Mouse (Mus musculus) liver, embryonic 13.5 days (tissue): ENCODE results near the gene Trp53i11. TPM values are rescaled to one million over a fixed set of nuclear protein-coding genes. Genes with fewer than 3 reads are reported as not detected.

Experiments
- ATAC-seq: fragments of 200-750 bp; cut with Nextera tagmentation; 2 replicates; pipeline ENCODE4 v1.8.0; 2017; ENCODE audit warnings: low read depth, mild to moderate bottlenecking, moderate number of reproducible peaks, moderate library complexity
- DNase-seq: peaks from one replicate; pipeline ENCODE4 v3.0.0; 2022
- H3K27ac ChIP-seq: fragments of 300-500 bp; sonication (generic); 2 replicates; pipeline ENCODE4 v1.5.1; 2015; ENCODE audit warnings: moderate library complexity, mild to moderate bottlenecking, inconsistent platforms
- H3K27me3 ChIP-seq: fragments of 300-500 bp; sonication (generic); 2 replicates; pipeline ENCODE4 v1.6.1; 2015; ENCODE audit warnings: mild to moderate bottlenecking, inconsistent platforms
- H3K36me3 ChIP-seq: fragments of 300-500 bp; sonication (generic); 2 replicates; pipeline ENCODE4 v1.6.1; 2015; ENCODE audit warnings: mild to moderate bottlenecking, inconsistent platforms
- H3K4me1 ChIP-seq: fragments of 300-500 bp; sonication (generic); replicated peaks from 2 replicates; pipeline ENCODE4 v1.6.1; 2015; ENCODE audit warnings: inconsistent platforms
- H3K4me2 ChIP-seq: fragments of 300-500 bp; sonication (generic); 2 replicates; pipeline ENCODE4 v1.6.1; 2015; ENCODE audit warnings: inconsistent platforms, mild to moderate bottlenecking, moderate library complexity
- H3K4me3 ChIP-seq: fragments of 300-500 bp; sonication (generic); replicated peaks from 2 replicates; pipeline ENCODE4 v1.5.1; 2015; ENCODE audit warnings: mild to moderate bottlenecking, inconsistent platforms
- H3K9ac ChIP-seq: fragments of 300-500 bp; sonication (generic); 2 replicates; pipeline ENCODE4 v1.6.1; 2015; ENCODE audit warnings: mild to moderate bottlenecking, inconsistent platforms
- H3K9me3 ChIP-seq: fragments of 300-500 bp; sonication (generic); replicated peaks from 2 replicates; pipeline ENCODE4 v1.6.1; 2016; ENCODE audit warnings: inconsistent platforms
- WGBS: fragments of 180-500 bp; shearing (Covaris S2); methylation state at CpG from one replicate; pipeline ENCODE4 v1.1.7; 2015; ENCODE audit not compliant: insufficient replicate concordance; 5-methylcytosine and 5-hydroxymethylcytosine counted together
- polyA plus RNA-seq: library from polyadenylated mRNA; unstranded; fragments of >200 nt; fragmentation: Nextera tagmentation; extraction: Ambion mirVana; gene quantifications from 2 replicates; pipeline ENCODE4 v1.2.1, GENCODE M21; 2015

The Trp53i11 gene
- 1.5 and 2.2 TPM in 2 replicates for polyA plus RNA-seq

DNA sequence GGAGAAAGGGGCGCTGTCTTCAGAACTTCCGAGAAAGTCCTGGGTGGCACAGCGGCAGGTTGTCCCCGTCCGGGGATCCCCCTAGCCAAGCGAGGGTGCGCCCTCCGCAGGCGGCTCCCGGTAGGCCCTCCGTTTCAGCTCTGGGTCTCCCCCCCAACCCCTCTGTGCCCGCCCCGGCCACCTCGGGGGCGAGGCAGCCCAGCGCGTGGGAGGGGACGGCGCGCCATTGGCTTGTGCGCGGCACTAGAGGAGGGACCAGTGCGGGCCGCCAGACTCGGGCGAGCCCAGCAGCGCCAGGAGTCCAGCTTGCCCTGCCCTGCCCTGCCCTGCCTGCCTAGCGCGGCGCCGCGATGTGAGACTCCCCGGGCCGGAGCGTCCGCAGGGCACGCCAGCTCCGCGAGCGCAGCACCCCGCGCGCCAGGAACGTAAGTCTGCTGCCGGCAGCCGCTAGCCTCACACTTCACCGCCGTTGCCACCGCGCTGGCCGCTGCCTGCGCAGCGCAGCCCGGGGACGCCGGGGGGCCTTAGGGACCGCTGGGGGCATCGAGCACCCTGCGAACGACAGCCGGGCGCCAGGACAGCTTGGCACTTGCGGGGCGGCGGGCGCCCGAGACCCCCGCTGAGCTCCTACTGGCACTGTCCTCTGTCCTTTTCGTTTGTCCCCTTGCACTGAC lies at the start of gene Trp53i11:
Gene Trp53i11, plus strand, starts transcription at position 226 of the 674 bp plus-strand sequence.
- Histone ChIP-seq H3K4me1 (peaks cover 17% of the 10 kb centered on the region; the same call in 1 of the 2 replicates), H3K4me2 (peak within 1 kb of the TSS; percentile 75), H3K9ac (peak within 1 kb of the TSS; percentile 39), H3K4me3 (peak within 1 kb of the TSS; percentile 57), H3K36me3 (no peaks in the 10 kb centered on the region), H3K27ac (no peak within 1 kb of the TSS), H3K27me3 (peaks cover 91% of the 10 kb centered on the region), H3K9me3 (no peaks in the 10 kb centered on the region)
- WGBS, result under 1% methylated on average over 63 of the region's 69 CpGs
- ATAC-seq, result peak; percentile 81
- peak; percentile 8 for DNase-seq

DNA sequence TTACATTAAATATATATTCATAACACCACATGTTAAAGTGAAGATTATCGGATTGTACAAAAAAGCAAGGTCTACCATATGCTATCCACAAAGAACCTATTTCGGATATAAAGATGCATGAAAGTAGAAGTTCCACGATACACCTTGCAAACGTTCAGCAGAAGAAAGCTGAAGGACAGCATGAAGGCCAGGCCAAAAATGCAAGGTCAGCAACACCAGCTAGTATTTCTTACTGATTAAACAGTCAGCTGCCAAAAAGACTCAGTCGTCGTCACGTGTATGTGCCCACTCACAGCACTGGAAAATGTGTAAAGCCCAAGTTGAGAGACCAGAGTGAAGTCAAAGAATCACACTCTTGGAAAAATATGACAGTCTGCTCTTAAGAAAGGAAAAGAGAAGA lies 47.9 kb upstream of the Trp53i11 start:
- Histone ChIP-seq H3K9ac (no peak overlapping the region), H3K4me3 (no peak overlapping the region), H3K9me3 (no peaks in the 10 kb centered on the region), H3K27me3 (no peaks in the 10 kb centered on the region), H3K4me2 (no peak overlapping the region), H3K4me1 (no peaks in the 10 kb centered on the region; the same call in 1 of the 2 replicates), H3K36me3 (no peaks in the 10 kb centered on the region), H3K27ac (no peak overlapping the region)
- no peak for ATAC-seq
- DNase-seq, result no peak
- 65% methylated on average over 7 of the region's 7 CpGs for WGBS

DNA sequence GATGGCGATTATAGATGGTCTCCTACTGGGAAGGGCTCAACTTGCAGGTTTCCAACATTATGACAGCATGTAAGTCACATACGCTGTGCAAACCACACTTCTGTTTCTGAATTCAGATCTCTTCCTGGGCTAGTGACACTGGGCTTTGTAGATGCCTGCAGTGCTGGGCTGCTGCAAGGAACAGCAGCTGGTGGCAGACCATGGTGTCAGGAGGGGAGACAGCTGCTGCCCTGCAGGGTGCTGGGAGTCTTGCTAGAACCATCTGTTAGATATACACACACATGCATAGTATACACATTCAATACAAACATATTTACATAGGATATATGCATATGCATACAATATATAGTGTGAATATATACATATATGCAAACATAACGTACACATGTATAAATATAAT lies 46.0 kb upstream of the Trp53i11 start:
- H3K4me2 ChIP-seq, result no peak overlapping the region
- H3K4me1 ChIP-seq, result no peaks in the 10 kb centered on the region
- no peaks in the 10 kb centered on the region for H3K9me3 ChIP-seq
- H3K27ac ChIP-seq, result no peak overlapping the region
- no peak for ATAC-seq
- no peak for DNase-seq
- H3K9ac ChIP-seq, result no peak overlapping the region
- WGBS, result 56% methylated on average over 3 of the region's 3 CpGs
- H3K27me3 ChIP-seq, result no peaks in the 10 kb centered on the region
- no peaks in the 10 kb centered on the region for H3K36me3 ChIP-seq
- no peak overlapping the region for H3K4me3 ChIP-seq

DNA sequence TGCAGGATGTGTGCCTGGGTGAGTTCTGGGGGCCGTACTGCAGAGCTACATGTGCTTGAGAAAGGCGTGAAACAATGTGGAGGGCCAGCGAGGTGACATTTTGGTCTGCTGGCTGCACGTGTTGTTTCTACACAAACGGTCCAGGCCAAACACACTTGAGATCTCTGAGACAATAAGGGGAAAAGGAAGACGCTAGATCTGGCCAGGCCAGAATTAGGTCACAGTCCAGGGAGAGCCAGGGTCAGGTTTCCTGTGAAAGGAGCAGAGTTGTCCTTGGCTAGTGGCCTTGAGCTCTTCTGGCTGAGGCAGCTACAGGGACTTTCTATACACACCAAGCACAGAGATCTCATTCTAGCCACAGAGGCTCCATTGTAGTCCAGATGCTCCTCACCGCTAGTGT lies 44.7 kb upstream of the Trp53i11 start:
- H3K9ac ChIP-seq, result no peak overlapping the region
- H3K36me3 ChIP-seq, result no peaks in the 10 kb centered on the region
- ATAC-seq (no peak), DNase-seq (no peak)
- no peak overlapping the region for H3K4me3 ChIP-seq
- no peak overlapping the region for H3K4me2 ChIP-seq
- WGBS, result 40% methylated on average over 7 of the region's 7 CpGs
- no peaks in the 10 kb centered on the region for H3K4me1 ChIP-seq
- no peak overlapping the region; the same call in 1 of the 2 replicates for H3K27ac ChIP-seq
- no peaks in the 10 kb centered on the region for H3K27me3 ChIP-seq
- H3K9me3 ChIP-seq, result no peaks in the 10 kb centered on the region

DNA sequence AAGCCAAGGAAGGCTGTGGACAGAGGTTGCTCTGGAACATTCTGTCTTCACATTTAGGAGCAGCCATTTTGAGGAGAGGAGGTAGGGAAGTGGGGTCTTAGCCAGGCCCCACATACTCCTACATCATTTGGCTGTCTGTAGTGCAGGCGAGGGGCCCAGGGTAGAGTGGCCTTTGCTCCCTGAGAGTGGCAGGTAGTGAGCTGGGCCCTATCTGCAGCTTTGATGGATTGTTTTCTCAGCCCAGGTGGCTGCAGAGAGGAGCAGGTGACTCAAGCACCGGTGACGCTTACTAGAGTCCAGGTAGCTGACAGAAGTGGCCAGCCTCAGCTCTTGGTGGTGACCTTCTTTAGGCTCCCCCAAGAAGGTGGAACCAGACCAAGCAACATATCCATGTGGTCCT lies 43.2 kb upstream of the Trp53i11 start:
- ATAC-seq (no peak), DNase-seq (no peak)
- Histone ChIP-seq H3K27me3 (0 out of 2 replicates have a peak, but pooled peaks cover 2% of the 10 kb centered on the region), H3K9ac (no peak overlapping the region), H3K4me1 (no peaks in the 10 kb centered on the region), H3K9me3 (no peaks in the 10 kb centered on the region), H3K4me2 (no peak overlapping the region), H3K4me3 (no peak overlapping the region), H3K36me3 (no peaks in the 10 kb centered on the region), H3K27ac (no peak overlapping the region)
- WGBS, result 59% methylated on average over 3 of the region's 3 CpGs

DNA sequence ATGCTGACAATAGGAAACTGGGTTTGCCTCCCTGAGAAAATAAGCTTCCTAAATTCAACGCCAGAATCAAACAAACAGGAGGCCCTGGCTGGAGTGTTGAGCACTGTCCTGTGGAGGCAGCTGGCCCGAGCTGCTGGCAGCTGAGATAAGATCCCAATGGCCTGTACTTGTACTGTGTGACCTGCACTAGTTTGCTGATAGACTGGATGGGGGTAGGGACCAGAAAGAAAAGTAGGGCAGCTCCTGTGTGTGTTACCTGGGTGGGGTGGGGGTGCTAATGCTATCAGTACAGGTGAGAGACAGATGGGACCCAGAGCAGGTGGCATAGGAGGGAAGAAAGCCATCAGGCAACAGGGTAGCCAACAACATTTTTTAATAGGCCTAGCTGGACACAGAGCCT lies 37.3 kb upstream of the Trp53i11 start:
- Histone ChIP-seq H3K9me3 (no peaks in the 10 kb centered on the region), H3K4me1 (no peaks in the 10 kb centered on the region), H3K27me3 (0 out of 2 replicates have a peak, but pooled peaks cover 3% of the 10 kb centered on the region), H3K4me2 (no peak overlapping the region), H3K36me3 (no peaks in the 10 kb centered on the region), H3K27ac (no peak overlapping the region), H3K4me3 (no peak overlapping the region), H3K9ac (no peak overlapping the region)
- ATAC-seq (no peak), DNase-seq (no peak)
- WGBS, result 20% methylated on average over 2 of the region's 2 CpGs

DNA sequence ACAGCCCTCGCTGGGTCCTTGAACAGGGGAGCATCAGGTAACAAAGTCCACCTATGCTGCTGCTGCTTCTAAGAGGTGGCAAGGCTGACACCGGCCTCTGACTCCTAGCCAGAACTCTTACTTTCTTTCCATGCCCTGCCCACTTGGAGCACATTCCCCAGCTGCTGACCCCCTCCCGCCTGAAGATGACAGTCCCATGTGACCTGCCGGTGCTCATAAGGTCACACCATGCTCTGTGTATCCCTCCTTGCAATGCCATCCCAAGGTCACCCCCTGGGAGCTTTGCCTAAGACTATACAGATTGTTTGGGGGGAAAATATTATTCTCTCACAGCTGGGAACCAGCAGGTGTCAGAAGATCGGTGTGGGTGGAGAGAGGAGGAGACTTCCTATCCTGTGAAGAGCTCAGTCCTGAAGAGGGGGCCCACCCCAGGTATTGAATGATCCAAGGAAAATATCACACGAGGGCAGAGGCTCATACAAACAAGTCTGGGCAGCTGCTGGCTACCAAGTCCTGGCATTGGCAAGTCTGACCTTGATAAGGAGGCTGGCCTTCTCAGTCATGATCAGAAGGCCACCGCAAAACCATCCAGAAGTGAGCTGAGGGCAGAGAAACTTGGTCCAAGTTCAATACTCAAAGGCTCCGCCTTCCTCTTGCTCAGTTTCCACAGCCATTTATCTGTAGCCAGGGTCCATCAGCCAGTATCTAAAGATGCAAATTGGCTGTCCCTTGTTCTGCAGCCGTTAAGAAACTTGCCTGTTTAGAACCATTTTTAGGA lies 36.5 kb upstream of the Trp53i11 start:
- 54% methylated on average over 9 of the region's 9 CpGs for WGBS
- no peaks in the 10 kb centered on the region for H3K4me1 ChIP-seq
- DNase-seq, result no peak

DNA sequence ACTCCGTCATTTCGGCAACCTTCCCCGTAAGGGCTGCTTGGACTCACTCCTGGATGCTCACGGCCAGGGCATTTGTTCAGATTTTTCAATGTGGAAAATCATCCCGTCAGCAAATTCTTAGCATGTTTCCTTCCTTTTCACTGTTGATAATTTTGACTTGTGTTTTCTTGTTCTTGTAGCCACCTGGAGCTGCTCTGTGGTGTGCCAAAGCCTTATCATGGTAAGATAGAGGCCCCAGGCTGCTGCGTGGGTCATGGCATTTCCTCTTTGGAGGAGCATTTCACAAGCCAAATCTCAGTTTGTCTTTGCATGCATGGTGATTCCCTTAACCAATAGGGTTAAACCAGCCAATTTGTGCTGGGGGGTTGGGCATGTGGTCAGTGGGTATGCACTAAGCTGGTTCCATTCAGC lies 35.2 kb upstream of the Trp53i11 start:
- Histone ChIP-seq H3K4me1 (no peaks in the 10 kb centered on the region), H3K9me3 (no peaks in the 10 kb centered on the region), H3K36me3 (no peaks in the 10 kb centered on the region), H3K27ac (no peak overlapping the region), H3K27me3 (0 out of 2 replicates have a peak, but pooled peaks cover 3% of the 10 kb centered on the region), H3K4me3 (no peak overlapping the region), H3K4me2 (no peak overlapping the region), H3K9ac (no peak overlapping the region)
- no peak for ATAC-seq
- DNase-seq, result no peak
- WGBS, result 46% methylated on average over 6 of the region's 6 CpGs

More for the DNA sequence above, 36.5 kb upstream of the Trp53i11 start:
- H3K27me3 ChIP-seq, result 0 out of 2 replicates have a peak, but pooled peaks cover 3% of the 10 kb centered on the region
- H3K9me3 ChIP-seq, result no peaks in the 10 kb centered on the region
- no peak overlapping the region for H3K9ac ChIP-seq
- H3K36me3 ChIP-seq, result no peaks in the 10 kb centered on the region
- no peak for ATAC-seq
- no peak overlapping the region for H3K27ac ChIP-seq
- H3K4me2 ChIP-seq, result no peak overlapping the region
- no peak overlapping the region for H3K4me3 ChIP-seq

DNA sequence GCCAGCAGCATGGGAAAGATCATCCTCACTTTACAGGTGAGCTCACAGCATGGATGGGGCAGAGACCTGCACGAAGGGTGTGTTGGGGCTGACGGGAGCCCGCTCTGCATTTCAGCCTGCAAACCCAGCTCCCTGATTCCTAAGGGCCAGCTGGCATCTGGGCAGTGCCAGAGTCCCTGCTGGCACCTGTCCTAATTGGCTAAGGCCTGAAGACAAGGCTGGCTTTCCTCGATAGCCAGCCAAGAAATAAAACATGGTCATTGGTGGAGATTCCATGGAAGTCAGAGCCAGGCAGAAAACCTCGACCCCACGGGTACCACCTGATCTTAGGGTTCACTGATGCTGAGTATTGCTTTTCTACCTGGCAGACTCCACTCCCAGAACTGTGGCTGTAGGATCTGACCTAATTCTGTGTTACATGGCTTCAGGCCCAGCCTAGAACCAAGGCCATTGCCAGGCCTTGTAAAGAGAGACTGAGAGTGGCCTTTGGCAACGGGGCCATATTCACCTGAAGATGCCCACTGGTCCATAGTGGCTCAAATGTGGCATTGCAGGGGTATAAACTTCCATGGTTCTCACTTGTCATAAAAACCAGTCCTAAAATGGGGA lies 34.4 kb upstream of the Trp53i11 start:
- no peaks in the 10 kb centered on the region for H3K4me1 ChIP-seq
- H3K9me3 ChIP-seq, result no peaks in the 10 kb centered on the region
- DNase-seq (no peak), ATAC-seq (no peak)
- H3K27ac ChIP-seq, result no peak overlapping the region
- 0 out of 2 replicates have a peak, but pooled peaks cover 3% of the 10 kb centered on the region for H3K27me3 ChIP-seq
- 54% methylated on average over 7 of the region's 7 CpGs for WGBS
- H3K4me2 ChIP-seq, result no peak overlapping the region
- H3K4me3 ChIP-seq, result no peak overlapping the region
- H3K9ac ChIP-seq, result no peak overlapping the region
- H3K36me3 ChIP-seq, result no peaks in the 10 kb centered on the region

DNA sequence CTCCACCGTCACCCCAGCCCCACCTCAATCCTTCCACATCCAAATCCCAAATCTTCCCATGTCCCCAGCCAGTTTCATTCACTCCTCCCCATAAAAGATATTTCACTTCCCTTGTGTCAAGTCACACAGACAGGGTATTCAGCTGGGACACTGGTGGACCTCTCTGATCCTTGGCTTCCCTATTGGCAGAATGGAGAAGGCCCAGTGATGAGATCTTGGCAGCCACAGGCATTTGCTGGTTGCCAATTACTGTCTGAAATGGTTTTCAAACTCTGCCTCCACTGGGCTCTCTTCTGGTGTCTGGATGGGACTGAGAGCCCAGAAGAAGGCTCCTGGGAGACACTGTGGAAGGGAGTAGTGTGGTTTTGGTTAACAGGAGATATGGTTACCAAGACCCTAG lies 33.5 kb upstream of the Trp53i11 start:
- no peaks in the 10 kb centered on the region for H3K9me3 ChIP-seq
- H3K4me2 ChIP-seq, result no peak overlapping the region
- H3K27ac ChIP-seq, result no peak overlapping the region
- H3K4me1 ChIP-seq, result no peaks in the 10 kb centered on the region
- ATAC-seq, result no peak
- no peak overlapping the region for H3K4me3 ChIP-seq
- WGBS, result 57% methylated on average over 1 of the region's 1 CpGs
- H3K36me3 ChIP-seq, result no peaks in the 10 kb centered on the region
- 0 out of 2 replicates have a peak, but pooled peaks cover 3% of the 10 kb centered on the region for H3K27me3 ChIP-seq
- no peak for DNase-seq
- no peak overlapping the region for H3K9ac ChIP-seq

DNA sequence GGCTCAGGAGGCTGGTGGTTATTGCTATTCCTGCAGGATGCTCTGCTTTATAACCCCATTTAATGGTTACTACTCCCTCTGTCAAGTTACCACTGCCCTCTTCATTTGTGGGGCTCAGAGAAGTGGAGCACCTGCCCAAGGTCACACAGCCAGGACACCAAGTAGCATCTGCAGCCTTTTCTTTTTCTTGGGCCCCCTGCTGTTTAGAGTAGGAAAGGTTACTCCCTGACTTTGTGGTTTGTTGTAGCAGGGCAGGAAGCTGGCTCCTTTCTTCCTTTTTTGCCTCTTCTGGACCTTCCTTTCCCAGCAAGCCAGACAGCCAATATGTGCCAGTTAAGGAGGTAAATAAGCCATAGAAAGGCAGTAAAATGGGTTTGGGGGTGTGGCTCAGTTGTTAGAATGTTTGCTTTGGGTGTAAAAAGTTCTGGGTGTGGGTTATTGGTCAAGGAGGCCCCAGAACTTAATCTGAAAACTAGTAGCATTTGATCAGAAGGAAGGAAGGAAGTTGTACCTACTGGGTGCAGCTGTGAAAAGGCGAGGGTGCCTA lies 32.8 kb upstream of the Trp53i11 start:
- Histone ChIP-seq H3K9ac (no peak overlapping the region), H3K27me3 (no peaks in the 10 kb centered on the region), H3K4me2 (no peak overlapping the region), H3K36me3 (no peaks in the 10 kb centered on the region), H3K4me3 (no peak overlapping the region), H3K27ac (no peak overlapping the region), H3K4me1 (no peaks in the 10 kb centered on the region), H3K9me3 (no peaks in the 10 kb centered on the region)
- 7% methylated on average over 1 of the region's 1 CpGs for whole genome bisulfite sequencing
- DNase-seq (no peak), ATAC-seq (no peak)
